Mouse (Mus musculus) frontal cortex, adult (tissue): ENCODE measurements around the gene Irs3.

Experiments used
- ATAC-seq: cut with Nextera tagmentation; 2 replicates; pipeline ENCODE4 v1.9.2; 2017; ENCODE audit warnings: mild to moderate bottlenecking, moderate library complexity, mixed read lengths; ENCODE audit not compliant: low TSS enrichment

Irs3 gene

GRCm38 (mm10) chr5:137645652-137646091, at the start of gene Irs3:
Gene Irs3 (minus strand): TSS chr5:137645714.
- no peak for ATAC-seq

- ATAC-seq: no peak
Measured at GRCm38 (mm10) chr5:137694796-137695195, 49.3 kb upstream of the Irs3 start.

- no peak for ATAC-seq
Measured at GRCm38 (mm10) chr5:137691881-137692280, 46.4 kb upstream of the Irs3 start.

GRCm38 (mm10) chr5:137690531-137690930, 45.0 kb upstream of the Irs3 start:
- no peak for ATAC-seq

- no peak for ATAC-seq
Measured at GRCm38 (mm10) chr5:137689974-137690373, 44.5 kb upstream of the Irs3 start.

GRCm38 (mm10) chr5:137686127-137686790, 40.7 kb upstream of the Irs3 start:
- no peak for ATAC-seq

- ATAC-seq: no peak
Measured at GRCm38 (mm10) chr5:137685653-137686052, 40.1 kb upstream of the Irs3 start.

GRCm38 (mm10) chr5:137684294-137685123, 39.0 kb upstream of the Irs3 start, which contains the start of gene Agfg2:
Gene Agfg2 (minus strand): TSS chr5:137684726.
- ATAC-seq: peak; percentile 97

GRCm38 (mm10) chr5:137683388-137684293, 38.1 kb upstream of the Irs3 start:
- peak; percentile 7; the same call in 1 of the 2 replicates for ATAC-seq

GRCm38 (mm10) chr5:137682526-137682925, 37.0 kb upstream of the Irs3 start:
- 0 out of 2 replicates have a peak, but pooled peaks have one; percentile 28 for ATAC-seq

- no peak for ATAC-seq
Measured at GRCm38 (mm10) chr5:137679726-137680125, 34.2 kb upstream of the Irs3 start.

- ATAC-seq: no peak
Measured at GRCm38 (mm10) chr5:137678736-137679135, 33.2 kb upstream of the Irs3 start.

- peak; percentile 53; the same call in 1 of the 2 replicates for ATAC-seq
Measured at GRCm38 (mm10) chr5:137677859-137678258, 32.3 kb upstream of the Irs3 start.

GRCm38 (mm10) chr5:137674786-137675185, 29.3 kb upstream of the Irs3 start:
- ATAC-seq: no peak

GRCm38 (mm10) chr5:137673015-137673414, 27.5 kb upstream of the Irs3 start:
- ATAC-seq: no peak

- no peak for ATAC-seq
Measured at GRCm38 (mm10) chr5:137672361-137672760, 26.8 kb upstream of the Irs3 start.

GRCm38 (mm10) chr5:137671443-137672240, 26.1 kb upstream of the Irs3 start:
- ATAC-seq: peak; percentile 96

GRCm38 (mm10) chr5:137670240-137670639, 24.7 kb upstream of the Irs3 start:
- ATAC-seq: no peak

- no peak for ATAC-seq
Measured at GRCm38 (mm10) chr5:137668971-137669370, 23.5 kb upstream of the Irs3 start.

- ATAC-seq: no peak
Measured at GRCm38 (mm10) chr5:137663057-137663456, 17.5 kb upstream of the Irs3 start.
